Mouse (Mus musculus): ENCODE data around the gene Ugt1a6a. TPM values are rescaled to one million over a fixed set of nuclear protein-coding genes. Genes with fewer than 3 reads are reported as not detected.

Ugt1a6a gene
- polyA plus RNA-seq, 1 experiment from 2014 or later: 5.0 TPM

- Histone ChIP-seq H3K27me3 (ENCODE audit: control insufficient read depth, insufficient read depth, low read length) (no peaks in the 10 kb centered on the region), H3K9ac (no peak overlapping the region), H3K27ac (no peak overlapping the region), H3K9me3 (ENCODE audit: control insufficient read depth, low read length) (peaks cover 64% of the 10 kb centered on the region), H3K4me2 (replicated peaks) (no peak overlapping the region), H3K36me3 (replicated peaks; ENCODE audit: control insufficient read depth, insufficient read depth) (peaks cover 12% of the 10 kb centered on the region; the same call in 1 of the 2 replicates), H3K4me1 (replicated peaks; ENCODE audit: control insufficient read depth, insufficient read depth, low read length) (no peaks in the 10 kb centered on the region), H3K4me3 (replicated peaks; ENCODE audit: low read length) (no peak overlapping the region)
- DNase-seq (ENCODE audit: low spot score): no peak
- ATAC-seq (ENCODE audit: low FRiP score): no peak
- WGBS: 81% methylated on average over 13 of the region's 13 CpGs
Observed at GRCm38 (mm10) chr1:88255989-88256754, 121.6 kb downstream of the Ugt1a6a start.

DNA sequence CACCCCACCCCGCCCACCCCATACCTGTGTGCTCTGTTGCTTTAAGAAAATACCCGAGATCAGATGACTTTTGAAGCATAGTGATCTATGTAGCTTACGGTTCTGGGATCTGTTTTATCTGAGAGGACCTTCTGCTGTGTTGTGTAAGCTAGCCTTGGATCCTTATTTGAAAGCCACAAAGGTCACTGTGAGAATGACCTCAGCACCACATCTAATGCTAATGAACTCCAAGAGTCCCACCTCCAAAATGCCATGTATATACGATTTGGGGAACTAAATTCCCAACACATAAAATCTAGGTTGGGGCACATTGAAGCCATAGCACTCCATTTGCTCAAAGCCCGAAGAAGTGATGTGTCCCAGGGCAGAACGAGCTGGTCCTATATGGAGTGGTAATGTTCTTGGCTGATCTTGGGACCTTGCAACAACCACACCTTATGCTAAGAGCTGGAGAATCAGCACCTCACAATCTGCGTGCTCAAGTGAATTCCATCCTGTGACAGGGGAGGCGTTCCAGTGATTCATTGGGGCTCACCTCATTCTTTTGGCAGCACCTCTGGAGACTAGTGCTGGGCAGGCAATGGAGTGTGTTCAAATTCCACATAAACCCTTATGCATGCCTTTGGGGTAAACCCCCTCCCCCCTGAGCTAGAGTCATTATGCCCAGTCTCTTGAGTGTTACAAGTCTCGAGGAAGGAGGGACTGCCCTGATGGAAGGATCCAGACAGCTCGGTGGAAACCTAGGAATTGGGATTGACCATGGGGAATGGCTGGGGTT lies 122.5 kb downstream of the Ugt1a6a start:
- Histone ChIP-seq H3K9ac (no peak overlapping the region), H3K27me3 (ENCODE audit: control insufficient read depth, insufficient read depth, low read length) (no peaks in the 10 kb centered on the region), H3K4me2 (replicated peaks) (no peak overlapping the region), H3K4me3 (replicated peaks; ENCODE audit: low read length) (no peak overlapping the region), H3K4me1 (replicated peaks; ENCODE audit: control insufficient read depth, insufficient read depth, low read length) (no peaks in the 10 kb centered on the region), H3K36me3 (replicated peaks; ENCODE audit: control insufficient read depth, insufficient read depth) (peaks cover 18% of the 10 kb centered on the region), H3K9me3 (ENCODE audit: control insufficient read depth, low read length) (peaks cover 58% of the 10 kb centered on the region), H3K27ac (no peak overlapping the region)
- DNase-seq (ENCODE audit: low spot score) (no peak), ATAC-seq (ENCODE audit: low FRiP score) (no peak)
- 81% methylated on average over 10 of the region's 10 CpGs for WGBS

DNA sequence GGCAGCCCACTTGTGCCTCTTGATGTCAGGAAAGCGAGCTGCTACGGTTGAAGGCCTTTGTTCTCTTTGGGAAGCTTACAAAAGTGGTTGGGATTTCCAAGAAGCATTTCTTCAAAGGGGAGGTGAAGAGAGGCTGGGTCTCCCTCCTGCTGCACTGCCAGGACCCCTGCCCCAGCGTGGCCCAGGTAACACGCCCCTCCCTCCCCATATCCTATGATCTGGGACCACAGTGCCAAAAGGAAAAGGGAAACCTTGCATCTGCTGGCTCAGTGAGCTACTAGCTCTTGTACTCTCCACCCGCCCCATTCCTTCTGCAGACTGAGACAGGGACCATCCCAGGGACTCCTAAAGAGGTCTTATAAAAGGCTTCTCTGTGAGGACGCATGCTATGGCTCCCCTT lies 123.1 kb downstream of the Ugt1a6a start:
- Histone ChIP-seq H3K9me3 (ENCODE audit: control insufficient read depth, low read length) (peaks cover 52% of the 10 kb centered on the region), H3K9ac (no peak overlapping the region), H3K4me3 (replicated peaks; ENCODE audit: low read length) (no peak overlapping the region), H3K4me2 (replicated peaks) (no peak overlapping the region), H3K4me1 (replicated peaks; ENCODE audit: control insufficient read depth, insufficient read depth, low read length) (no peaks in the 10 kb centered on the region), H3K36me3 (replicated peaks; ENCODE audit: control insufficient read depth, insufficient read depth) (peaks cover 24% of the 10 kb centered on the region), H3K27ac (no peak overlapping the region), H3K27me3 (ENCODE audit: control insufficient read depth, insufficient read depth, low read length) (no peaks in the 10 kb centered on the region)
- ATAC-seq (ENCODE audit: low FRiP score) (no peak), DNase-seq (ENCODE audit: low spot score) (no peak)
- 83% methylated on average over 6 of the region's 6 CpGs for WGBS

DNA sequence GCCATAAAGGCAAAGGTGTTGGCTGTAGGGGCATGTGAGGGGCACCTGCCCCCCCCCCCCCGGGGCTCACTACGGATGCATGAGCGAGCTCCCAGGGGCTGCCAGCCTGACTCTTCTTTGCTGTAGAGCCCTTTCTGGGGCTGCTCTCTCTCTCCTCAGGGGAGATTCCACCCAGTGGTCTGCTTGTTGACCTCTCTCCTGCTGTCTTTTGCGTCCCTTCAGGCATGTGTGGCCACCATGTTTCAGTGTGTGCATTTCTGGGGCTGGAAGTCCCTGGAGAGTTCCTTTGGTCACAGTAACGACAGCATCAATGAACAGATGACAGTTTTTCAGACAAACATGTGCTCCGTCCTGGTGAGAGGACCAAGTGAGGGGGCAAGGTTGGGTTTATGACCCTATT lies 123.8 kb downstream of the Ugt1a6a start:
- Histone ChIP-seq H3K36me3 (replicated peaks; ENCODE audit: control insufficient read depth, insufficient read depth) (peaks cover 31% of the 10 kb centered on the region), H3K4me3 (replicated peaks; ENCODE audit: low read length) (no peak overlapping the region), H3K4me1 (replicated peaks; ENCODE audit: control insufficient read depth, insufficient read depth, low read length) (no peaks in the 10 kb centered on the region), H3K27ac (no peak overlapping the region), H3K27me3 (ENCODE audit: control insufficient read depth, insufficient read depth, low read length) (no peaks in the 10 kb centered on the region), H3K9me3 (ENCODE audit: control insufficient read depth, low read length) (peaks cover 45% of the 10 kb centered on the region), H3K4me2 (replicated peaks) (no peak overlapping the region), H3K9ac (no peak overlapping the region)
- ATAC-seq (ENCODE audit: low FRiP score) (no peak), DNase-seq (ENCODE audit: low spot score) (no peak)
- WGBS: 61% methylated on average over 6 of the region's 6 CpGs

DNA sequence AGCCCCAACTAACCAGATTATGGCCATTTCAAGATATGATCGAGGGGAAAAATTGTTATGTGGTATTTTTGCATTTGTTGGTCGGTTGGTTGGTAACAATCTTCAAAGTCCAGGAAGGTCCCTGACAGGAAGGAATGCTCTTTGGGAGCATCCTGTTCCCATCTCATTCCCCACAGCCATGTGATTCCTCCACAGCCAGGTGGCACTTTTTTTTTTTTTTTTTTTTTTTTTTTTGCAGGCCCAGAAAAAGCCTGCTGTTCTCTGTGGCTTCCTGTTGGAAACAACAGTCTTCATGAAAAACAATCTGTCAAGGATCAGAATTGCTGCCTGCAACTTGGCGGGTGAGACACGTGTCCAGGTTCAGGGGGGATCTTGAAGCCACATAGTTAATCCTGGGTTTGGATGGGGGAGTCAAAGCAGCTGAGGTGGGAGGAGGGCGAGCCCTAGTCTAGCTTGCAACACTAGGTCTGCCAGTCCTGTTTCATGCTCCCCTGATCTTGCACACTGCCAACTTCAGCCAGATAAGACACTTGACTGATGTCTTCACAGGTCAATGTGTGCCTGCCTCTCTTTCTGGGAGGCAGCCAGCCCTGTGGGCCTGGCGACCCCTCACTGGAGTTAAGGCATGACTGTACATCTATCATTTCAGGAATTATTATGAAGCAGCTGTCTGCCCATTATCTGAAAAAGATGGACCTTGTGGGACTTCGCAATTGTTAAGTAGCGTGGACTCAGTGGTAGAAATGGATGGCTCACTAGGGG lies 124.5 kb downstream of the Ugt1a6a start:
- 73% methylated on average over 8 of the region's 8 CpGs for WGBS
- ATAC-seq (ENCODE audit: low FRiP score): peak; percentile 1; the same call in 1 of the 2 replicates
- Histone ChIP-seq H3K9me3 (ENCODE audit: control insufficient read depth, low read length) (peaks cover 38% of the 10 kb centered on the region), H3K9ac (no peak overlapping the region), H3K4me3 (replicated peaks; ENCODE audit: low read length) (no peak overlapping the region), H3K27ac (no peak overlapping the region), H3K27me3 (ENCODE audit: control insufficient read depth, insufficient read depth, low read length) (no peaks in the 10 kb centered on the region), H3K4me1 (replicated peaks; ENCODE audit: control insufficient read depth, insufficient read depth, low read length) (no peaks in the 10 kb centered on the region), H3K36me3 (replicated peaks; ENCODE audit: control insufficient read depth, insufficient read depth) (peaks cover 38% of the 10 kb centered on the region), H3K4me2 (replicated peaks) (no peak overlapping the region)
- DNase-seq (ENCODE audit: low spot score): no peak

DNA sequence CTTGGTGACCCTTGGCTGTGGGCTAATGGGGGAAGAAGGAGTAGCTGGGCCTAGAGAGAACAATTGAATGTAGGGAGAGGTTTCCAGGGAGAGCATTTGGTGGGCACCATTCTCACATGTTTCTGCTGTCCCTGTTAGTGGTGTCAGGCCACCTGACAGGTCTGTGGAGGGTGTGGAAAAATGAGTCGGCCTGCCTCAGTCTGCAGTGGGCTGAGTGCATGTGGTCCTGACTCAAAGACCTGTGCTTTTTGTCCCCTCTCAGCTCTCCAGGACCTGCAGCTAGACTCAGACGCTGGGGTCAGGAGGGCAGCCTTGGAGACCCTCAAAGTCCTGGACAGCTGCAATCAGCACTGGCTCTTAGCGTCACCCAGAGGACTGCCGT lies 125.0 kb downstream of the Ugt1a6a start:
- peak; percentile 5 for ATAC-seq (ENCODE audit: low FRiP score)
- H3K27me3 ChIP-seq (ENCODE audit: control insufficient read depth, insufficient read depth, low read length): no peaks in the 10 kb centered on the region
- H3K27ac ChIP-seq: no peak overlapping the region
- no peak for DNase-seq (ENCODE audit: low spot score)
- peaks cover 33% of the 10 kb centered on the region for H3K9me3 ChIP-seq (ENCODE audit: control insufficient read depth, low read length)
- H3K9ac ChIP-seq: no peak overlapping the region
- H3K4me1 ChIP-seq (replicated peaks; ENCODE audit: control insufficient read depth, insufficient read depth, low read length): no peaks in the 10 kb centered on the region
- 80% methylated on average over 4 of the region's 4 CpGs for WGBS
- no peak overlapping the region for H3K4me3 ChIP-seq (replicated peaks; ENCODE audit: low read length)
- peaks cover 44% of the 10 kb centered on the region for H3K36me3 ChIP-seq (replicated peaks; ENCODE audit: control insufficient read depth, insufficient read depth)
- no peak overlapping the region for H3K4me2 ChIP-seq (replicated peaks)

- Histone ChIP-seq H3K9me3 (ENCODE audit: control insufficient read depth, low read length) (peaks cover 28% of the 10 kb centered on the region), H3K36me3 (replicated peaks; ENCODE audit: control insufficient read depth, insufficient read depth) (peaks cover 48% of the 10 kb centered on the region), H3K4me2 (replicated peaks) (no peak overlapping the region), H3K4me1 (replicated peaks; ENCODE audit: control insufficient read depth, insufficient read depth, low read length) (no peaks in the 10 kb centered on the region), H3K27me3 (ENCODE audit: control insufficient read depth, insufficient read depth, low read length) (no peaks in the 10 kb centered on the region), H3K27ac (no peak overlapping the region), H3K4me3 (replicated peaks; ENCODE audit: low read length) (no peak overlapping the region), H3K9ac (no peak overlapping the region)
- DNase-seq (ENCODE audit: low spot score): no peak
- 82% methylated on average over 6 of the region's 6 CpGs for WGBS
- ATAC-seq (ENCODE audit: low FRiP score): peak; percentile 1; the same call in 1 of the 2 replicates
Observed at GRCm38 (mm10) chr1:88260114-88260513, 125.5 kb downstream of the Ugt1a6a start.

DNA sequence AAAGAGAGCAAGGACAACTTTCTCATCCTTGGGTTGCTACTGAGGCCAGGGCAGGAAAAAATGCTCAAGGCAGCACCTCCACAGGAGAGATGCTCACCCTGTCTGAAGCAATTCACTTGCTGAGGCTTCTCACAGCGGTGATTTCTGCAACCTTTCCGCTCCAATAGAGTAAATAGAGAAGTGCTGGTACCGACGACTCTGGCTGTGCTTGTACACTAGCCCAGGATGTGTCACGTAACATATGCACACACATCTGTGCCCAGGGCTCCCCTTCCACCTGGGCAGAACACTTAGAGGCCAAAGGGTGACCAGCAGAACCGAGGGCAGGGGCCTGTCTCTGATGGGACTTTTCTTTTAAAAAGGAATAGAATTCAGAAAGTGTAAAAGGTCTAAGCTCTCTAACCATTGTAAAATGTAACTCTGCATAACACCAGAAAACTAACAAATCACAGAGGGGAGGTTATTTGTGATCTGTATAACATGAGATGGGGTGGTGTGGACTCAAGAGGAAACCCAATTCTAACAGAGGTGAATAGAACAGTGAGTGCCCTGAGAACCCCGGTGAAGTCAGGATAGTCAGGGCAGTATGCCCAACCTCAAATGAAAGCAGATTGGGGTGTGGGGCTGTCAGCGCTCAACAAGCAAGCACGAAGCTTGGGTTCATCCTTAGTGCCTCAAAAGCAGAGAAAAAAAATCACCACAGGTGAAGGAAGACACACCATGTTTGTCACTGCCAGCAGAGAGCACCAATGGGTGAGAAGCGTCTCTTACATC lies 126.2 kb downstream of the Ugt1a6a start:
- Histone ChIP-seq H3K4me3 (replicated peaks; ENCODE audit: low read length) (no peak overlapping the region), H3K4me1 (replicated peaks; ENCODE audit: control insufficient read depth, insufficient read depth, low read length) (no peaks in the 10 kb centered on the region), H3K27me3 (ENCODE audit: control insufficient read depth, insufficient read depth, low read length) (no peaks in the 10 kb centered on the region), H3K9me3 (ENCODE audit: control insufficient read depth, low read length) (peaks cover 21% of the 10 kb centered on the region), H3K36me3 (replicated peaks; ENCODE audit: control insufficient read depth, insufficient read depth) (peaks cover 55% of the 10 kb centered on the region), H3K9ac (no peak overlapping the region), H3K27ac (no peak overlapping the region), H3K4me2 (replicated peaks) (no peak overlapping the region)
- ATAC-seq (ENCODE audit: low FRiP score): no peak
- no peak for DNase-seq (ENCODE audit: low spot score)
- 83% methylated on average over 10 of the region's 10 CpGs for WGBS
